Mouse (Mus musculus): ENCODE data around the gene Gigyf2.

Gigyf2 gene

GRCm38 (mm10) chr1:87326742-87327163, at the start of gene Gigyf2:
Gigyf2 (plus strand) TSS chr1:87326998.
- peak; percentile 94 to 95 for DNase-seq

GRCm38 (mm10) chr1:87280281-87280680, 46.5 kb upstream of the Gigyf2 start:
- DNase-seq = no peak

DNA sequence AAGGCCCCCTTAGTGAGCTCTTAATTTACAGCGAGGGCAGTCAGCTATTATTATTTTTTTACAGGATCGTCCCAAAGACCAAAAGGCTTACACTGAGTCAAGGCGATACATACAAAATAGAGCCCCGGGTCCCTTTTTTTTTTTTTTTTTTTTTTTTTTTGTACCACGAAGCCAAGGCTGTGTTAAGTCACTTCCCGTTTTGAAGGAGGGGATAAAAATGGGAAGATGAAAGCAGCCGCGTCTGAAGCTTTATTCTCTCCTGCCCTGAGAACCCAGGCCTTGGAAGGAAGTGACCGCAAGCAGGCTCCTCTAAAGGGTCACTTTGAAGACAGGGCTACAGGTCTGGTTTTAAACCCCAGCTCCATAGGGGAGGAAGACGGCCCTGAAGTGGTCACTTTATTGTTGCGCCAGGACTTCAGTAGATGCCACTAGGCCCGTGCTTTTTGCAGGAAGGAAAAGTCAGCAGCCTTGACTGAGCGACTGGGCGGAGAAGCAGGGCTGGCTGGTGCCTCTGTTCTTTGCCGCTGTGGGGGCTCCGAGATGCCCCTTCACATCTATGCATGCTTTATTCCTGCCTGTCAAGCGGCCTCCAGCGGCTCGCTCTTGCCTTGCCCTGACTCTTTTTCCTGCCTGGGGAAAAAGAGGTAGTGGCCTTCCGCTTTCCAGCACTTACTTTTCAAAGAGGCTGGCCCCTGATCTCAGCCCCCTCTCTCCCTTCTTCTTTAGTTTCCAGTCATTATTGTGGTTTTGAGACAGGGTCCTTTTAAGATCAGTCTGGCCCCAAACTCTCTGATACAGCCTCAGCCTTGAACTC, 45.0 kb upstream of the Gigyf2 start:
- DNase-seq = no peak

DNA sequence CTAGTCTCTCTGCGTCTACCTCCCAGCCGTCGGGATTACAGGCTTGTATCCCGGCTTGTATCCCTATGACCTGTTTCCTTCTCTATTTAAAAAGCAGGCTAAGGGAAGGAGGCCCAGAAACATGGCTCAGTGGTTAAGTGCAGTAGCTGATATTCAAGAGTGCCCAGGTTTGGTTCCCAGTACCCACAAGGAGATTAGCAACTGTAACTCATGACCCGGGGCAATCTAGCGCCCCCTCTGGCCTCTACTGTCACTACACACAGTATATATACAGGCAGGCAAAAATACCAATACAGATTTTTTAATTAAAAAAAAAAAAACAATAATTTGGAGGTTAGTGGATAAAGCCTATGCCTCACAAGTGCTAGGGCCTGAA, 44.4 kb upstream of the Gigyf2 start:
- no peak for DNase-seq

DNA sequence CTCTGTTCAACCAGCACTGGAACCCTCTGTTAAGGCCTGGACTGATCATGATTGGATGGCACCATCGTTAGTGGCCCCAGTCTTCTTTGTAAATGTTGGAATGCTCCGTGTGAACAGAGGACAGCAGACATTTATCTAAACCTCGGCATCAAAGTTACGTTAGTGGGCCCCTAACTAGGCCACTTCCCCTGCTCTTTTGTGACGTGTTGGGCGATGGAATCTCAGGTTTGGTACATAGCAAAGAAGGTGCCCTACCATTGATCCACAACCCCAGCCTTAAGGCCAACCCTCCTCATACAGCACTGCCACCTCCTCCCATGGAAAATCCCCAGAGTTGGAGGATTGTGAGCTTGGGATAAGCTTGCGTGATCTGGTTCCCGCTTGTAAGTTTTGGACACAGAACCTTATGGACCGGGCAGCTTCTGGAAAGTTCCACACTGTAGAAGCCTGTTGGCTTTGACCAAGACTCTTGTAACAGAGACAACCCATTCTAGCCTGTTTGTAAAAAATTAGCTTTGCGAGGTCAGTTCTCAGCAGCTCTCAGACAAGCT, 43.3 kb upstream of the Gigyf2 start:
- no peak for DNase-seq

- DNase-seq = no peak
Measured at GRCm38 (mm10) chr1:87287105-87287504, 39.7 kb upstream of the Gigyf2 start.

DNA sequence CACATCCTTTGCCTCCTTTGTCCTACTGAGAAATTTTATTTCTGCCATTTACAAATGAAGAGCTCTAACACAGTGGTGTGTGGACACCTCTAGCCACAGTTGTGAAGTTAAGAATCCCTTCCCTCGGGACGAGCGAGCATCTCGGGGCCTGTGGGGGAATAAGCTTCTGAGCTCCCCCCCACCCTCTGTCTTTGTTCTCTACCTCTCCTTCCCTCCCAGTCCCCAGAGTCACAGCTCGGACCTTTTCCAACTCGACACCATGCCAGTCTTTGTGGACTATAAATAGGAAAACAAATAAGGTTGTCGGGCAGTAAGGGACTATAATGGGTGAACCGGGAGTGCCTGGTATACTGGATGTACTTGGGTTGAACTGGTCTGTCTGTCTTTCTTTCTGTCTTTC, 35.4 kb upstream of the Gigyf2 start:
- DNase-seq = no peak

DNA sequence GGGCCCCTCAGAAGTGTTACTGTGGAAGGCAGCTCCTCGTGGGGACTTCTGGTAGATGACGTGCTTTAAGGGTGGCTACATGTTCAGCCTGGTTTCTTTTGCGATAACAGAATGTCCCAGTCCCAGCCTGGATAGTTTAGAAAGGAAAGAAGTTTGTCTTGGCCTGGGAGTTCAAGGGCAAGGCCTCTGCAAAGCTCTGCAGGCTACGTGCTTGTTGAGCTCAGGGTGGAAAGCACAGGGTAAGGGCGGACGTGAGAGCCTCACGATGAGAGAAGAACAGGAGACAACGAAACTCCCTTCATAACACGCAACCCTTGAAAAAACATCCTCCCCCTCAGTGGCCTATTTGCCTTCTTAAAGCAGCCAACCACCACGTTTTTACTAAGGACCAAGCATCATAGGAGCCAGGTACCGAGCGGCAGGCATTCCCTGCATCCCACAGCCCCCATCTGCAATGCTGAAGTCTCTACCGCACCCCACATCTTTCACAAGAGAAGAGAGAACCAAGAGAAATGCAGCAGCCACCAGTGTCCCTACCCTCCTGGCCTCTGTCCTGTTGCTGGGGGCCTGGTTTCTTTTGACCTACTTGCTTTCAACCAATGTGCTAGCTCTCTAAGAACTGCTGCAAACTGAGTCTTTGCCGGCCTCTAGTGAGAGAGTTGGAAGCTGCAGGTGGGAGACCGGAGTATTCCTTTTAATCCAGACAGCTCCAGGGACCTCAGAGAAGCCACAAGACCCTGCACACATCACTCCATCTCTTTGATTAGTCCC, 34.2 kb upstream of the Gigyf2 start:
- peak; percentile 27 to 53 for DNase-seq

DNA sequence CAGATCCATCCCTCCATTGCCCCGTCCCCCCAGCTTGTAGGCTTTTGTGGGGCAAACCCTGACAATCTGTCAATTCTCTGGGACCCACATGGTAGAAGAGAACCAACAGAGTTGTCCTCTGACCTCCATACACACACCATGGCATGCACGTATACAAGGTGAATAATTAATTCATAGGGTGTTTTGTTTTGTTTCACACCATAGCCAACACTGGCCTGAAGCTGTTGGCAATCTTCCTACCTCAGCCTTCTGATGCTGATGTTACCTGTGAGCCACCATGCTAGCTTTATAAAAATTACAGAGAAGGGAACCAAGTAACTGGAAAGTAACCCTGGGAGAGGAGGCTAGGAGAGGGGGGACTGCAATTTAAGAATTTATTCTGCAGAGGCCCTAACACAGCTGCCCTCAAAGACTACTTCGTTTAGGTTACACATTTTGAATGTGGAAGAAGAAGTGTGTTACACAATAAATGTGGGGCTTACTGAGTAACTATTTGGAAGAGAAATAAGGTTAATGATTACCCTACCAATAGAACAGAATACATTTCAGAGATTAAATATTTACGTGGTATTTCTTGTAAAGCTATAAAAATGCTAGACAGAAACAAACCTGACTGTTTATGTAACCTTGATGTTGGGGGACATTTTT, 32.6 kb upstream of the Gigyf2 start:
- no peak for DNase-seq

- no peak for DNase-seq
Measured at GRCm38 (mm10) chr1:87294951-87295350, 31.8 kb upstream of the Gigyf2 start.

- DNase-seq = peak in 1 of 2 experiments; percentile 9
Measured at GRCm38 (mm10) chr1:87297346-87297925, 29.4 kb upstream of the Gigyf2 start.

DNA sequence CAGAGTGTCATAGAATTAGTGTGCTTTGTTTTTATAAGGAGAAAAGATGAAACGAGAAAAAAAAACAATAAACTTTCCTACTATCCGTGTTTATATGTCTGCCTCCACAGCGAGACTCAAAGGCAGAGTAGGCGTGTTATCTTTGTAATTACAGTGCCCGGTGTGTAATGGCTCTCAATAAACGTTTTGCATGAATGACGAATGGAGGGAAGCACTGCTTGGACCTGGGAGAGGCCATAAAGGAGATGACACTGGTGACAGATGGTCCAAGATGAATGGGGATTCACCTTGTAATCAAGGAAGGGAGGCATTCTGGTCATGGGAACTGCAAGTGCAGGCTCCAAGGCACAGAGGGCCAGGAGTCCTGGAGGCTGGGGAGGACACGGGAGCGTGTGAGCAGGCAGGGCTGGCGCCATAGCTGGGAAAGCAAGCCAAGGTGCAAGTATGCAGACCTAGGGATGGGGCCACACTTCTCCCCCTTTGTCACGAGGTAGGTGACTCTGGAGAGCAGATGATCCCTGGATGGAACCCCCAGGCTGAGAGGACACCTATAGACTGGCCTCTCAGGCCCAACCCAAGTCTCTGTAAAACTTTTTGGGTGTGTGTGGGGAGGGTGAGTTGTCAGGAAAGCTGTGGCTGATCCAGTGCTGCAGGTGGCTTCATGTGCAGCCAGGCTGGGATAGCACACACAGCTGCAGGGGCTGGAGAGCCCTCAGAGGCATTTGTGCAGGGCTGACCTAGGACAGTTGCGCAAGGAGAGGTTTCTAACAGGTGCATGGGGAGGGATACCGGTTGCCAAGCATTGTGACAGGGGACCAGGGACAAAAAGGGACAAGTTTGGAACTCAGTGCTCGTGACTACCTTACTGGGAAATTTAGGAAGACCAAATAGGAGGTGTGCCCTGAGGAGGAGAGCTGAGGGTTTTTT, 26.2 kb upstream of the Gigyf2 start:
- DNase-seq = no peak

DNA sequence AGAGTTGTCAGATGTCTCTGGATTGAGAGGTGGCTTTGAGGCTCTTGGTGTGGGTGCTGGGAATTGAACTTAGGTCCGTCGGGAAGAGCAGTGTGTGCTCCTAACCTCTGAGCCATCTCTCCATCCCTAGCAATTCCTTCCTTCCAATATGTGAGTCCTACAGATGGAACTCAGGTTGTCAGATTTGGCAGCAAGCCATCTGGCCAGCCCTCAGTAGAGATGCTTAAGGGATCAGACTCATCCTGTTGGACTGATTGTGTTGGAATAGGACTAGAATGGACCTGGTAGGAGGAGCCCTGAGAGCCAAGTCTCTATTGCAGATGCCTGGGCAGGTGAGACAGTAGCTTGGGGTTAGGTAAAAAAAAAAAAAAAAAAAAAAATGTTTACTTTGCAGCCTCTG, 24.8 kb upstream of the Gigyf2 start:
- DNase-seq = peak; percentile 32

DNA sequence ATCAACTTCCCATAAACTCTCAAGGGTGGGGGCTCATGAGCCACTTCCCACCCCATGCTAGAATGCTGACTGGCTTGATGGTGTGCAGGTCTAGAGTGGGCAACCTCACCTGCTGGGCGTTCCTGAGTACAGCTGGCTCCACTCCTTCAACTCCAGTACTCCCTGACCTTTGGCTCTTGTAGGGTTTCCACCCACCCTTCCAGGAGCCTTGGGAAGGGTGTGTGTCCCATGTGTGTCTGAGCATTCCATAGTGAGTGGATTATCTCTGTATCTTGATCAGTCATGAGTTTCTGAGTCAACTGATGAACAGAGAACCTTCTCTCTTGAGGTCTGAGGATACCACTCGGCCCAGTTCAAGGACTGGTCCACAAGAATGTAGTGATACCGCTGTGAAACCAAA, 17.8 kb upstream of the Gigyf2 start:
- no peak for DNase-seq

DNA sequence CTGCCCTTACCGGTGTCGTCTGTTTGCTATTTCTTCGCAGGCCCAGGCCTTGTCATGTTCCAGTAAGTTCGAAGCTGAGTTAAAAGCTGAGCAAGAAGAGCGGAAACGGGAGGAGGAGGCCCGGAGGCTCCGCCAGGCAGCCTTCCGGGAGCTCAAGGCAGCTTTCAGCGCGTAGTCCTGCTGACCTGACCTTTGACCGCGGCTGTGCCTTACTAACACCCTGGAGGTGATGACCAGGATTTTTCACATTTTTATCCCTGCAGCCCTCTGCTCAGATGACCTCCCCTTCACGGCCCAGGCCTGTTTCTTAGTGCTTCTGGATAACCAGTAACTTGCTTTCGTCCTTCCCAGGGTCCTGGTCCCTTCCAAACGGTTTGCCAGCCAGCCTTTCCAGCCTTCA, 17.2 kb upstream of the Gigyf2 start:
- DNase-seq = no peak

DNA sequence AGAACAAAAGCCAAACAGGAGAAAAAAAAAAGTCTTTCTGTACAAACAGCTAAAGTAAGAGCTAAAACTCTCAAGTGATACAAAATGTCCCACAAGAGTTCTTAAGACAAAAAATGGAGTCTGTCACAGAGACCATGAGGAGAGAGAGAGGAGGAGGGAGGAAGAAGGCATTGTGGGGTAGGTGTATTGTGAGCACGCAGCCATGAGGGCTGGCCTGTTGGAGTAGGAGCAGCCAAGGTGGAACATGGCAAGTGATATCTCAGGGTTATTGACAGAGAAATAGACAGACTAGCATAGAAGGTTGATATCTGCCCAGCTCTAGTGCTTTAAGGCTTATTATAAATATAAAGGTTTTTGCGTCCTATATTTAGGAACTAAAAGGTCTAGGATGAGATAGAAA, 14.1 kb upstream of the Gigyf2 start:
- no peak for DNase-seq

GRCm38 (mm10) chr1:87313116-87313515, 13.7 kb upstream of the Gigyf2 start:
- DNase-seq = no peak

GRCm38 (mm10) chr1:87313843-87314570, 12.8 kb upstream of the Gigyf2 start:
- DNase-seq = no peak

DNA sequence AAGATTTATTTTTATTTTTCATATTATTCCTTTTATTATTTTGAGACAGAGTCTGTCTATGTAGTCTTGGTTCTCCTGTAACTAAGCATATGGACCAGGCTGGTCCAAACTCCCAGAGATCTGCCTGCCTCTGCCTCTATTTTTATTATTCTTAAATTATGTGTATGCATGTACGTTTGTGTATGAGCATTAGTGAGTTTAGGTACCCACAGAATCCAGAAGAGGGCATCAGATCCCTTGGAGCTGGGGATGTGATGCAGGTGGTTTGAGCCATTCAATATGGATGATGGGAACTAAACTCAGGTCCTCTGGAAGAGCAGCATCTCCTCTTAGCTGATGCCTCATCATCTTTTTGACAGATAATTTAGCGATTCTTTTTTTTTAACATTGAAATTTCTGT, 11.4 kb upstream of the Gigyf2 start:
- DNase-seq = no peak

DNA sequence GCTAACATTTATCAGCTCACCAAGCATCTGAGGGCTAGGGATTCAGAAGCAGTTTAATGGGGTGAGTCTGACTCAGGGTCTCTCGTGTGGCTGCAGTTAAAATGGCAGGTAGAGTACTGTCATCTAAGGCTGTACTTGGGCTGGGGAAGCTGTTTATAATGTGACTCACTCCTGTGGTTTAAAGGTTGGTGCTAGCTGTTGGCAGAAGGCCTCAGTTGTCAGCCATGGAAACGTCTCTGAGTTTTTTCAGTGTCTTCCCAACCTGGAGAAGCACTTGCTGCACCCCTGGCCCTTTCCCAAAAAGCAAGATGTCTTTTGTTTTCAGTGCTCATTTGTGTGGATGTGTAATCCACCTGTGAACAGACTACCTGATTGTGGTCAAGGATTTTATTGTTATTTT, 10.9 kb upstream of the Gigyf2 start:
- no peak for DNase-seq

DNA sequence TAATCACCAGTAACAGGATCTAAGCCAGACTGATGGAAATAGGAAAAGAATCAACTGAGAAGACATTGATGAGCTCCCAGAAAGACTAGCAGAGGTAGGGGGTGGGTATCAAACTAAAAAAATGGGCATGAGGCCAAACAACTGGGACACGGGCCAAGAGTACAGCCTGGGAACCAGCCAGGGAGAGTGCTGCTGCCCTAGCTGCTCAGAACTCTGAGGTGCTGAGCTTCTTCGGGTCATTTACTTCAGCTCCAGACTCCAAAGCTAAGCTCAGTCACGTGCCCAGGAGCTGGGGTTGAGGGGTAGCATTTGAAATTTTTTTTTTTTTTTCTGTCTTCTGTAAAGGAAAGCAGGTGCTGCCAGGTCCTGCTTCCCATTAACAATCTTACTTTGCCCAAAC, 10.1 kb upstream of the Gigyf2 start:
- DNase-seq = no peak
